Mouse (Mus musculus) G1E (cell line): ENCODE data around the gene Smg6.

Experiments
- CTCF ChIP-seq: IDR thresholded peaks from 2 replicates; pipeline ENCODE4 v1.5.1; 2012; ENCODE audit warnings: low read depth, low read length, inconsistent platforms, mixed read lengths
- TAL1 ChIP-seq: conservative IDR thresholded peaks from 2 replicates; pipeline ENCODE4 v1.6.1; 2012; ENCODE audit warnings: low read depth, low read length, inconsistent platforms, mixed read lengths

DNA sequence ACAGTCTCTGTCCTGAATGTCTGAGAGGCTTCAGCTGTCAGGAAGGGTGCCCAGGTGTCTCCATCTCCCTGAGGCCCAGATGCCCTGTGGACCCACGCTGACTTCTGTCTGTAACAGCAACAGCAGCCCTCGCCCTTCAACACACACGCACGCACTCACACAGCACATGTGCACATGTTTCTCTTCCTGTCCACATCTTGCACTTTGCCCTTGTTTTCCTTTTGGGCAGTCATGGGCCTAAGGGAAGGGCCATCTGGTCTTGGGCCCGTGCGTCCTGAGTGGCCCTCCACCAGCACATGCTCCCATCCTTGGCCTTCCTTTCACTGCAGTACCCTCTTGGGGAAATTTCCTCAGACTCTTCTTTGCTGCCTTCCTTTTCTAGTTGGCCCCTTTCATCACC is 237.8 kb downstream of the Smg6 start:
- TF ChIP-seq CTCF = no peak
- no peak for TF ChIP-seq TAL1
